Mouse (Mus musculus) fibroblast of lung, adult 2 months (primary cell): ENCODE data around the gene Nmur1.

Source experiments
- DNase-seq: peaks from one replicate; pipeline ENCODE4 v3.0.0-alpha.2; 2011; ENCODE audit warnings: low read depth

Gene Nmur1

GRCm38 (mm10) chr1:86440887-86441723 is 15.1 kb upstream of the Nmur1 start:
- DNase-seq, result no peak

- peak; percentile 82 for DNase-seq
These were observed 14.3 kb upstream of the Nmur1 start for GRCm38 (mm10) chr1:86440171-86440886.

- DNase-seq, result no peak
These were observed 13.6 kb upstream of the Nmur1 start for GRCm38 (mm10) chr1:86439487-86440170.

GRCm38 (mm10) chr1:86438501-86438900 is 12.5 kb upstream of the Nmur1 start:
- DNase-seq, result no peak

GRCm38 (mm10) chr1:86438014-86438319 is 11.9 kb upstream of the Nmur1 start:
- no peak for DNase-seq

- DNase-seq, result no peak
These were observed 11.4 kb upstream of the Nmur1 start for GRCm38 (mm10) chr1:86437219-86438013.

GRCm38 (mm10) chr1:86435302-86435821 is 9.3 kb upstream of the Nmur1 start:
- peak; percentile 96 for DNase-seq

- peak; percentile 91 for DNase-seq
These were observed 8.6 kb upstream of the Nmur1 start for GRCm38 (mm10) chr1:86434439-86435201.

GRCm38 (mm10) chr1:86434001-86434400 is 8.0 kb upstream of the Nmur1 start:
- no peak for DNase-seq

- DNase-seq, result no peak
These were observed 7.3 kb upstream of the Nmur1 start for GRCm38 (mm10) chr1:86433359-86433758.

GRCm38 (mm10) chr1:86432778-86433177 is 6.8 kb upstream of the Nmur1 start:
- no peak for DNase-seq

GRCm38 (mm10) chr1:86430056-86430455 is 4.0 kb upstream of the Nmur1 start:
- no peak for DNase-seq

- no peak for DNase-seq
These were observed 1.0 kb downstream of the Nmur1 start for GRCm38 (mm10) chr1:86424835-86425547.

GRCm38 (mm10) chr1:86424336-86424735 is 1.7 kb downstream of the Nmur1 start:
- DNase-seq, result no peak

GRCm38 (mm10) chr1:86423879-86424278 is 2.1 kb downstream of the Nmur1 start:
- no peak for DNase-seq

- DNase-seq, result no peak
These were observed 5.0 kb downstream of the Nmur1 start for GRCm38 (mm10) chr1:86421007-86421406.

GRCm38 (mm10) chr1:86416321-86416720 is 9.7 kb downstream of the Nmur1 start:
- no peak for DNase-seq

GRCm38 (mm10) chr1:86415612-86416184 is 10.3 kb downstream of the Nmur1 start:
- no peak for DNase-seq

GRCm38 (mm10) chr1:86415144-86415543 is 10.9 kb downstream of the Nmur1 start:
- no peak for DNase-seq

- DNase-seq, result no peak
These were observed 11.3 kb downstream of the Nmur1 start for GRCm38 (mm10) chr1:86414715-86415114.
